Mouse (Mus musculus) hindbrain, embryonic 12.5 days (tissue): ENCODE measurements around the gene Mvb12b. TPM values are rescaled to one million over a fixed set of nuclear protein-coding genes. Genes with fewer than 3 reads are reported as not detected.

Experiments
- ATAC-seq: fragments of 200-750 bp; cut with Nextera tagmentation; 2 replicates; pipeline ENCODE4 v1.8.0; 2017; ENCODE audit warnings: moderate TSS enrichment; ENCODE audit not compliant: low FRiP score
- H3K27ac ChIP-seq: fragments of 300-500 bp; sonication (generic); 2 replicates; pipeline ENCODE4 v1.5.1; 2016; ENCODE audit warnings: mild to moderate bottlenecking
- H3K27me3 ChIP-seq: fragments of 300-500 bp; sonication (generic); 2 replicates; pipeline ENCODE4 v1.6.1; 2016; ENCODE audit warnings: mild to moderate bottlenecking
- H3K36me3 ChIP-seq: fragments of 300-500 bp; sonication (generic); 2 replicates; pipeline ENCODE4 v1.6.1; 2016; ENCODE audit warnings: mild to moderate bottlenecking
- H3K4me1 ChIP-seq: fragments of 300-500 bp; sonication (generic); 2 replicates; pipeline ENCODE4 v1.6.1; 2016
- H3K4me2 ChIP-seq: fragments of 300-500 bp; sonication (generic); replicated peaks from 2 replicates; pipeline ENCODE4 v1.6.1; 2016; ENCODE audit warnings: mild to moderate bottlenecking
- H3K4me3 ChIP-seq: fragments of 300-500 bp; sonication (generic); 2 replicates; pipeline ENCODE4 v1.5.1; 2016; ENCODE audit warnings: mild to moderate bottlenecking
- H3K9ac ChIP-seq: fragments of 300-500 bp; sonication (generic); 2 replicates; pipeline ENCODE4 v1.6.1; 2016; ENCODE audit warnings: mild to moderate bottlenecking, moderate library complexity
- H3K9me3 ChIP-seq: fragments of 300-500 bp; sonication (generic); replicated peaks from 2 replicates; pipeline ENCODE4 v1.6.1; 2016; ENCODE audit warnings: mild to moderate bottlenecking
- WGBS: fragments of 180-500 bp; shearing (Covaris S2); methylation state at CpG from one replicate; pipeline ENCODE4 v1.1.7; 2016; 5-methylcytosine and 5-hydroxymethylcytosine counted together
- polyA plus RNA-seq: library from polyadenylated mRNA; unstranded; fragments of >200 nt; fragmentation: Nextera tagmentation; extraction: Ambion mirVana; gene quantifications from 2 replicates; pipeline ENCODE4 v1.2.1, GENCODE M21; 2016

Gene Mvb12b
- polyA plus RNA-seq, 1 experiment from 2014 or later = 58.9 TPM

- H3K4me2 ChIP-seq = no peak overlapping the region
- peaks cover 39% of the 10 kb centered on the region for H3K36me3 ChIP-seq
- H3K9me3 ChIP-seq = no peaks in the 10 kb centered on the region
- ATAC-seq = no peak
- no peaks in the 10 kb centered on the region for H3K27me3 ChIP-seq
- H3K4me1 ChIP-seq = peaks cover 41% of the 10 kb centered on the region
- H3K9ac ChIP-seq = no peak overlapping the region
- WGBS = 72% methylated on average over 9 of the region's 9 CpGs
- H3K27ac ChIP-seq = no peak overlapping the region
- no peak overlapping the region for H3K4me3 ChIP-seq
These were observed 69.9 kb downstream of the Mvb12b start for GRCm38 (mm10) chr2:33817663-33818346.

- H3K9me3 ChIP-seq = no peaks in the 10 kb centered on the region
- H3K4me3 ChIP-seq = no peak overlapping the region
- H3K4me2 ChIP-seq = no peak overlapping the region
- ATAC-seq = no peak
- peaks cover 43% of the 10 kb centered on the region for H3K4me1 ChIP-seq
- no peak overlapping the region for H3K27ac ChIP-seq
- no peaks in the 10 kb centered on the region for H3K27me3 ChIP-seq
- 67% methylated on average over 4 of the region's 4 CpGs for WGBS
- peaks cover 38% of the 10 kb centered on the region for H3K36me3 ChIP-seq
- no peak overlapping the region for H3K9ac ChIP-seq
These were observed 70.7 kb downstream of the Mvb12b start for GRCm38 (mm10) chr2:33817080-33817479.

GRCm38 (mm10) chr2:33814581-33814980 lies 73.2 kb downstream of the Mvb12b start:
- Histone ChIP-seq H3K4me1 (peaks cover 64% of the 10 kb centered on the region), H3K9me3 (no peaks in the 10 kb centered on the region), H3K4me3 (no peak overlapping the region), H3K36me3 (peaks cover 23% of the 10 kb centered on the region), H3K4me2 (no peak overlapping the region), H3K27ac (peak overlapping the region; percentile 70), H3K27me3 (no peaks in the 10 kb centered on the region), H3K9ac (no peak overlapping the region)
- 59% methylated on average over 8 of the region's 8 CpGs for WGBS
- no peak for ATAC-seq

- ATAC-seq = no peak
- Histone ChIP-seq H3K27ac (peak overlapping the region; percentile 52; the same call in 1 of the 2 replicates), H3K4me3 (no peak overlapping the region), H3K4me2 (no peak overlapping the region), H3K27me3 (no peaks in the 10 kb centered on the region), H3K4me1 (peaks cover 73% of the 10 kb centered on the region), H3K9me3 (no peaks in the 10 kb centered on the region), H3K9ac (no peak overlapping the region), H3K36me3 (peaks cover 14% of the 10 kb centered on the region)
- 35% methylated on average over 8 of the region's 8 CpGs for WGBS
These were observed 74.1 kb downstream of the Mvb12b start for GRCm38 (mm10) chr2:33813501-33814240.

GRCm38 (mm10) chr2:33812980-33813379 lies 74.8 kb downstream of the Mvb12b start:
- no peaks in the 10 kb centered on the region for H3K27me3 ChIP-seq
- H3K27ac ChIP-seq = peak overlapping the region; percentile 52

GRCm38 (mm10) chr2:33811349-33811890 lies 76.3 kb downstream of the Mvb12b start:
- WGBS = 44% methylated on average over 17 of the region's 17 CpGs
- Histone ChIP-seq H3K9me3 (no peaks in the 10 kb centered on the region), H3K27ac (peak overlapping the region; percentile 30; the same call in 1 of the 2 replicates), H3K4me3 (no peak overlapping the region), H3K27me3 (no peaks in the 10 kb centered on the region), H3K9ac (no peak overlapping the region), H3K36me3 (0 out of 2 replicates have a peak, but pooled peaks cover 6% of the 10 kb centered on the region), H3K4me1 (peaks cover 70% of the 10 kb centered on the region), H3K4me2 (no peak overlapping the region)
- peak; percentile 32; the same call in 1 of the 2 replicates for ATAC-seq

More at GRCm38 (mm10) chr2:33812980-33813379, 74.8 kb downstream of the Mvb12b start:
- Histone ChIP-seq H3K4me3 (no peak overlapping the region), H3K36me3 (0 out of 2 replicates have a peak, but pooled peaks cover 11% of the 10 kb centered on the region), H3K4me2 (no peak overlapping the region), H3K9ac (no peak overlapping the region), H3K9me3 (no peaks in the 10 kb centered on the region), H3K4me1 (peaks cover 76% of the 10 kb centered on the region)
- no peak for ATAC-seq
- 66% methylated on average over 11 of the region's 11 CpGs for WGBS

- no peak overlapping the region for H3K4me3 ChIP-seq
- 81% methylated on average over 3 of the region's 3 CpGs for WGBS
- H3K4me1 ChIP-seq = peaks cover 58% of the 10 kb centered on the region
- 0 out of 2 replicates have a peak, but pooled peaks cover 9% of the 10 kb centered on the region for H3K36me3 ChIP-seq
- no peaks in the 10 kb centered on the region for H3K27me3 ChIP-seq
- no peak for ATAC-seq
- H3K4me2 ChIP-seq = no peak overlapping the region
- peak overlapping the region; percentile 71 for H3K27ac ChIP-seq
- no peaks in the 10 kb centered on the region for H3K9me3 ChIP-seq
- no peak overlapping the region for H3K9ac ChIP-seq
These were observed 78.7 kb downstream of the Mvb12b start for GRCm38 (mm10) chr2:33809081-33809480.

- H3K4me2 ChIP-seq = no peak overlapping the region
- no peaks in the 10 kb centered on the region for H3K27me3 ChIP-seq
- H3K36me3 ChIP-seq = 0 out of 2 replicates have a peak, but pooled peaks cover 9% of the 10 kb centered on the region
- no peak for ATAC-seq
- no peak overlapping the region for H3K4me3 ChIP-seq
- no peaks in the 10 kb centered on the region for H3K9me3 ChIP-seq
- WGBS = 96% methylated on average over 5 of the region's 5 CpGs
- H3K27ac ChIP-seq = no peak overlapping the region
- no peak overlapping the region for H3K9ac ChIP-seq
- peaks cover 49% of the 10 kb centered on the region for H3K4me1 ChIP-seq
These were observed 79.7 kb downstream of the Mvb12b start for GRCm38 (mm10) chr2:33808032-33808431.

GRCm38 (mm10) chr2:33805640-33806039 lies 82.1 kb downstream of the Mvb12b start:
- no peak overlapping the region for H3K4me2 ChIP-seq
- H3K27me3 ChIP-seq = no peaks in the 10 kb centered on the region
- peaks cover 41% of the 10 kb centered on the region for H3K4me1 ChIP-seq
- no peak overlapping the region for H3K9ac ChIP-seq
- no peak overlapping the region for H3K4me3 ChIP-seq
- 88% methylated on average over 11 of the region's 11 CpGs for WGBS
- H3K9me3 ChIP-seq = no peaks in the 10 kb centered on the region
- H3K27ac ChIP-seq = 0 out of 2 replicates have a peak overlapping the region, but pooled peaks have one; percentile 25
- no peak for ATAC-seq
- H3K36me3 ChIP-seq = peaks cover 27% of the 10 kb centered on the region

- H3K4me3 ChIP-seq = no peak overlapping the region
- no peak for ATAC-seq
- WGBS = 83% methylated on average over 4 of the region's 4 CpGs
- no peaks in the 10 kb centered on the region for H3K9me3 ChIP-seq
- peaks cover 22% of the 10 kb centered on the region for H3K4me1 ChIP-seq
- no peak overlapping the region for H3K9ac ChIP-seq
- no peak overlapping the region for H3K27ac ChIP-seq
- H3K4me2 ChIP-seq = no peak overlapping the region
- H3K27me3 ChIP-seq = no peaks in the 10 kb centered on the region
- peaks cover 33% of the 10 kb centered on the region for H3K36me3 ChIP-seq
These were observed 84.0 kb downstream of the Mvb12b start for GRCm38 (mm10) chr2:33803717-33804214.

- Histone ChIP-seq H3K36me3 (peaks cover 33% of the 10 kb centered on the region), H3K4me2 (no peak overlapping the region), H3K4me3 (no peak overlapping the region), H3K9me3 (no peaks in the 10 kb centered on the region), H3K9ac (no peak overlapping the region), H3K27me3 (no peaks in the 10 kb centered on the region), H3K27ac (no peak overlapping the region), H3K4me1 (peaks cover 23% of the 10 kb centered on the region)
- 91% methylated on average over 12 of the region's 12 CpGs for WGBS
- no peak for ATAC-seq
These were observed 84.6 kb downstream of the Mvb12b start for GRCm38 (mm10) chr2:33803083-33803615.

GRCm38 (mm10) chr2:33801760-33802159 lies 86.0 kb downstream of the Mvb12b start:
- Histone ChIP-seq H3K4me3 (no peak overlapping the region), H3K4me1 (peaks cover 34% of the 10 kb centered on the region), H3K9ac (no peak overlapping the region), H3K4me2 (no peak overlapping the region), H3K27me3 (no peaks in the 10 kb centered on the region), H3K36me3 (peaks cover 27% of the 10 kb centered on the region), H3K9me3 (no peaks in the 10 kb centered on the region), H3K27ac (no peak overlapping the region)
- WGBS = 63% methylated on average over 13 of the region's 13 CpGs
- no peak for ATAC-seq
